10 mouse cellular contexts compared by ENCODE assay signal in genomic region chr5:35387834-35388490, GRCm38 (mm10). TPM values are rescaled to one million over a fixed set of nuclear protein-coding genes. Genes with fewer than 3 reads are reported as not detected.
DNase-seq lines count a peak whose midpoint lies in the region; ATAC-seq and TF ChIP-seq lines count a peak whose summit lies in the region.
"Had no signal": no experiment of that assay in that cellular context is flagged by ENCODE, and none has a peak within 500 bp of the region (broad histone marks: within the 10 kb centered on the region; RNA-seq: fewer than 3 reads in every experiment).

No protein-coding gene starts in this region.

- peaks cover 100% of the 10 kb centered on the region for H3K27me3 ChIP-seq in lung, embryonic 14.5 days (ENCODE audit: insufficient read depth, low read length)
- H3K27me3 ChIP-seq in forebrain, embryonic 16.5 days (replicated peaks; ENCODE audit: control insufficient read depth, insufficient read depth, low read length), result peaks cover 96% of the 10 kb centered on the region
- H3K27me3 ChIP-seq in liver, embryonic 13.5 days, result peaks cover 100% of the 10 kb centered on the region
- peaks cover 100% of the 10 kb centered on the region for H3K27me3 ChIP-seq in stomach, embryonic 16.5 days (ENCODE audit: control insufficient read depth, insufficient read depth, low read length)

- WGBS in lung, embryonic 14.5 days, result 2% methylated on average over 38 of the region's 38 CpGs
- WGBS in forebrain, embryonic 16.5 days, result 2% methylated on average over 38 of the region's 38 CpGs
- WGBS in liver, embryonic 13.5 days (ENCODE audit: insufficient replicate concordance), result 5% methylated on average over 38 of the region's 38 CpGs
- 3% methylated on average over 38 of the region's 38 CpGs for WGBS in stomach, embryonic 16.5 days

- no peaks in the 10 kb centered on the region for H3K4me1 ChIP-seq in lung, embryonic 14.5 days (ENCODE audit: insufficient read depth)
- H3K4me1 ChIP-seq in forebrain, embryonic 16.5 days (replicated peaks; ENCODE audit: control insufficient read depth, insufficient read depth, low read length), result peaks cover 24% of the 10 kb centered on the region
- H3K4me1 ChIP-seq in liver, embryonic 13.5 days (replicated peaks), result peaks cover 4% of the 10 kb centered on the region
- peaks cover 9% of the 10 kb centered on the region for H3K4me1 ChIP-seq in stomach, embryonic 16.5 days (ENCODE audit: control insufficient read depth, insufficient read depth, low read length)

- H3K4me3 ChIP-seq in lung, embryonic 14.5 days (ENCODE audit: low read depth, low read length), result peak overlapping the region; percentile 46
- H3K4me3 ChIP-seq in forebrain, embryonic 16.5 days (replicated peaks; ENCODE audit: low read length), result peak overlapping the region; percentile 51
- peak overlapping the region; percentile 45 for H3K4me3 ChIP-seq in liver, embryonic 13.5 days (replicated peaks)
- H3K4me3 ChIP-seq in stomach, embryonic 16.5 days (replicated peaks; ENCODE audit: low read length), result peak overlapping the region; percentile 48

- H3K36me3 ChIP-seq in lung, embryonic 14.5 days (ENCODE audit: insufficient read depth), result no peaks in the 10 kb centered on the region
- H3K36me3 ChIP-seq in forebrain, embryonic 16.5 days (ENCODE audit: control insufficient read depth, insufficient read depth), result no peaks in the 10 kb centered on the region
- no peaks in the 10 kb centered on the region for H3K36me3 ChIP-seq in liver, embryonic 13.5 days
- H3K36me3 ChIP-seq in stomach, embryonic 16.5 days (ENCODE audit: control insufficient read depth, insufficient read depth, low read length), result no peaks in the 10 kb centered on the region

- H3K4me2 ChIP-seq in lung, embryonic 14.5 days, result peak overlapping the region; percentile 82
- H3K4me2 ChIP-seq in forebrain, embryonic 16.5 days (ENCODE audit: low read length), result peak overlapping the region; percentile 63
- H3K4me2 ChIP-seq in liver, embryonic 13.5 days, result peak overlapping the region; percentile 54
- peak overlapping the region; percentile 63 for H3K4me2 ChIP-seq in stomach, embryonic 16.5 days (ENCODE audit: low read depth, low read length)

- no peak for TF ChIP-seq CTCF in lung, embryonic 14.5 days (IDR thresholded peaks at IDR 0.05; ENCODE audit: low read depth)

- ATAC-seq in lung, embryonic 14.5 days (ENCODE audit: insufficient read depth), result no peak
- ATAC-seq in forebrain, embryonic 16.5 days, result no peak
- no peak for ATAC-seq in liver, embryonic 13.5 days (ENCODE audit: low read depth)
- no peak for ATAC-seq in stomach, embryonic 16.5 days (ENCODE audit: insufficient read depth, low FRiP score)

- H3K27ac ChIP-seq in lung, embryonic 14.5 days (ENCODE audit: low read depth), result no peak overlapping the region
- H3K27ac ChIP-seq in forebrain, embryonic 16.5 days (ENCODE audit: low read length), result no peak overlapping the region
- H3K27ac ChIP-seq in liver, embryonic 13.5 days, result no peak overlapping the region
- H3K27ac ChIP-seq in stomach, embryonic 16.5 days (ENCODE audit: low read length), result no peak overlapping the region

- no peak overlapping the region for H3K9ac ChIP-seq in lung, embryonic 14.5 days
- H3K9ac ChIP-seq in forebrain, embryonic 16.5 days (replicated peaks; ENCODE audit: low read depth, low read length), result 0 out of 2 replicates have a peak overlapping the region, but pooled peaks have one; percentile 19
- no peak overlapping the region for H3K9ac ChIP-seq in liver, embryonic 13.5 days
- no peak overlapping the region for H3K9ac ChIP-seq in stomach, embryonic 16.5 days (ENCODE audit: low read length)

- H3K9me3 ChIP-seq in lung, embryonic 14.5 days (ENCODE audit: low read depth, low read length), result no peaks in the 10 kb centered on the region
- peaks cover 3% of the 10 kb centered on the region for H3K9me3 ChIP-seq in forebrain, embryonic 16.5 days (ENCODE audit: control insufficient read depth, low read length)
- H3K9me3 ChIP-seq in liver, embryonic 13.5 days (replicated peaks), result no peaks in the 10 kb centered on the region
- no peaks in the 10 kb centered on the region for H3K9me3 ChIP-seq in stomach, embryonic 16.5 days (replicated peaks; ENCODE audit: control insufficient read depth, low read length)

- DNase-seq in lung, embryonic 14.5 days, result no peak
- no peak for DNase-seq in lung, adult 18-20 months
- no peak for DNase-seq in liver, embryonic 13.5 days
- no peak for DNase-seq in adrenal gland, postnatal 10 days
- no peak for DNase-seq in cerebellum, adult 8-10 months

RNA-seq across cellular contexts. Expression of gene Hmx1, which starts 0.9 kb away (rescaled TPM):
- not detected in 2 replicates for polyA plus RNA-seq in lung, embryonic 14.5 days (2014; fragmentation: Nextera tagmentation; extraction: Ambion mirVana)
- polyA plus RNA-seq in forebrain, embryonic 16.5 days (2015; fragmentation: Nextera tagmentation; extraction: Ambion mirVana), result not detected in 2 replicates
- not detected in 2 replicates for polyA plus RNA-seq in liver, embryonic 13.5 days (2015; fragmentation: Nextera tagmentation; extraction: Ambion mirVana)
- polyA plus RNA-seq in stomach, embryonic 16.5 days (2015; fragmentation: Nextera tagmentation; extraction: Ambion mirVana), result not detected in 2 replicates
- total RNA-seq in adrenal gland, postnatal 10 days (2021), result 1 to 10 TPM; 1.0 to 4.0 TPM
- total RNA-seq: left cerebral cortex, postnatal 36 days had no signal
- polyA plus RNA-seq: gonadal fat pad, adult 2 months; urinary bladder, adult 2 months had no signal
